Mouse (Mus musculus): ENCODE measurements at regions not wholly inside any gene's neighbourhood (a gene's known extent, or its start where the extent isn't known, plus 50 kb on each side); places are given as distances from the start of the nearest gene placed in this dataset.
"Not testable (repeated sequence)": the region's sequence is repeated elsewhere in the genome, so short reads cannot be mapped to it uniquely, and the experiment has no call there.

DNA sequence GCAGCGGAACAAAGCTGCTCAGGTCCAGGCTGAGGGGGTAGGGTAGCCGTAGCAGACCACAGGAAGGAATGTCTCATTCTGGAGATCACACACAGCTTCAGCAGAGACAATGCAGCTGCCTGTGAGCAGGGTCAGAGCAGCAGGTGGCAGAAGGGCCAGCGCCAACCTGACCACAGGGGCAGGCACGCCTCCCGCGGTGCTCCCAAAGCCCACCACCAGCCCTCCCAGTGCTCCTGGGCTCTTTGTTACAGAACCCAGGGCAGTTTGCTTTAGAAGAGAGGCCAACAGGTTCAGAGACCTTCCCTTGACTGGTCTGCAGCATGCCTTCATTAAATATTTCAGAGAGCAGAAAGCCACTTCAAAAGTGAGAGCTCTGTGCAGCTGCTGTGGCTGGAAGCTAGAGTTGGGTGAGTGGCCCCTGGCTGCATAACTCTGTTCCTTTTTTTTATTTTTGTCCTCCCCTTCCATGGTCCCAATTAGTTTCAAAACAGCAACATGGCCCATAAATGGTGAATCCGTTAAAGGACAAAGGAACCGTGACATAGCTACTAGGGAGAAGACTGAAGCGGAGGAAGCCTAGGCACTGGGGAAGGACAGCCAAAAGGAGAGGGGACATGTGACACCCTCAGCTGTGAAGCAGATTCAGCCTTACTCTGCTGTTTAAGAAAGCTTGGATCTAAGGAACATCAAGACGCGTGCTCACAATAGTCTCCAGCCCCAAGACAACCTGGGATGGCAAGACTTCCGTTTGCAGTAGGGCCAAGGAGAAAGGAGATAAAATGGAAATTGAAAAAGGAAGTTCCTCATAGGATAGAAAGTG, 350.9 kb upstream of the Cdh5 start:
- no peak for DNase-seq (ENCODE audit: low spot score in 2 of 2)

DNA sequence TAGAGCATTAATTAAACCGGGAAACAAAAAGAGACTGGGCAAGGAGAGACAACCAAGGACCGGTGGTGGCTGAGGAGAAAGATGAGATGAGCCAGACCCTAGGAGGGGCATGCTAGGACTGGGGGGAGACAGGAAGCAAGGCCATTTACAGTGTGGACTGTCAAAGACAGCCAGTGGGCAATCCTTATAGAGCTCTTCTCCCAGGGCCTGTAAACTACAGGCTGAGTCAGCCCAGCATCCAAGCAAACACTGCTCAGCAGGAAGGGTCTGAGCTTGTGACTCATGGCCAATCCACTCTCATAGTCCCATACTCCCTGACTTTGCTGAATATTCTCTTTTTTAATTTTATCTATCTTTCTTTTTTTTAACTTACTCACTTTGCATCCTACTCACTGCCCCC, 350.3 kb upstream of the Cdh5 start:
- DNase-seq (ENCODE audit: low spot score in 2 of 2), result no peak

DNA sequence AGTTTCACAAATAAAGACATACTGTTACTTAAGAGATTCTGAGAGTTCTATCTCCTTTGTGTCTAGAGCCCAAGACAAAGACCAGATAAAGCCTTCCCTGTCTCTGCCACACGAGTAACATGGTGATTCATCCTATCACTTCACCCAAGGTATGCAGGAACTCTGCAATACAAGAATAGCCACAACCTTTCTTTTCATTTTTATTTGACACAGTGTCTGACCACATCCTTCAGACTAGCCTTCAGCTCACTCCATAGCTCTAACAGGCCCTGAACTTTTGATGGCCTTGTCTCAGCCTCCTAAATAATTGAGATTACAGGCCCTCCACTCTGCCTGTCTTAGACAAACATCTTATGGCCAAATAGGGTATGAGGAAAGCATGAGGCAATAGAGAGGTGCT, 337.6 kb upstream of the Cdh5 start:
- DNase-seq (ENCODE audit: low spot score in 2 of 2), result no peak

DNA sequence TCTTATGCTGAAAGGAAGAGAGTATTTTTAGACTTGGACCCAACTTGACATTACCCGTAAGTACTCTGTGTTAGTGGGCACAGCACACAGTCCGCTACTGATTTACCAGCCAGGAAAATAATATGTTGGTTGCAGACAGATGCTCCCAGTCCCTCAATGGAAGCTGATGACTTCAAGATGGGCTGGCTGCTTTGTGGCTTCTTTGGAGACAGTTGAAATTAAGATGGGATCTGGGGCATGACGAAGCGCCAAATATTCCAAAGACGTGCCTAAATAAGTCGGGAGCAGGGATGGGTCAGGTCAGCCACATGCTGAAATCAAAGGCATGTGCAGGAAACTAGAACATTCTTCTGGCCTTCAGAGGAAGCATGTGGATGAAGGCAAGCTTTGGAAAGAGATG, 321.8 kb upstream of the Cdh5 start:
- DNase-seq (ENCODE audit: low spot score in 2 of 2), result no peak

DNA sequence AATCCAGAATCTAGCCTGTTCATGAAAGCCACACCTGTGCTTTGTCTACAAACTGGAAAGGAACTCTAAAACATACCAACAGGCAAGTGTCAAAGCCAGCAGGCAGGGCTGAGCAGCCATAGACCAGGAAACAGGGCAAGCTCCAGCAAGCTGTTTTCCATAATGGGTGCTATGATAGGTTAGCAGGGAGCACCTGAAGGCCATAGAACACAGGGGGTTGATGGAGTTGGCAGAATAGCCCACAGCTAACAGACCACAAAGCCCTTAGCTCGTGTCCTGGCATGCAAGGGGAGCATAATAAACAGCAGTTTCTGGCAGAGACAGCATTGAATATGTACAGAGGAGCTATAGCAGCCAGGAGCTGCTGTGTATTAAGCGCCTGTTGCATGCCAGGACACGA, 313.1 kb upstream of the Cdh5 start:
- no peak for DNase-seq (ENCODE audit: low spot score in 2 of 2)

DNA sequence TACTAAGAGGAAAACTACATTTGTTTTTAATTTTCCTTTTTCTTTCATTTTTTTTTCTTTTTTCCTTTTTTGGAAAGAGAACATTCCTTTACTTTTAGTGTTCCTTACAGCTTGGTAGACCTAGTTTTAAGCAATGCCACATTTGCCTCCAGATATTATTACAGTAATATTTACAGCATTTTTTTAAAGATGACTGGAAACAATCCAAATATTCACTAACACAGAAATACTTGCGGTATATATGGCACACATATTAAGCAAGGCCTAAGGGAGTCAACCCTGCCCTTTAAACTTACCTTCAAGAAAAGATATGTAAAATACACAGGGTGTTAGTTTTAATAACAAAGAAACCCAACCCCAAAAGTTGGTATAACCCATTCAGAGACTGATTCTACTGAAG, 308.1 kb upstream of the Cdh5 start:
- no peak for DNase-seq (ENCODE audit: low spot score in 2 of 2)

DNA sequence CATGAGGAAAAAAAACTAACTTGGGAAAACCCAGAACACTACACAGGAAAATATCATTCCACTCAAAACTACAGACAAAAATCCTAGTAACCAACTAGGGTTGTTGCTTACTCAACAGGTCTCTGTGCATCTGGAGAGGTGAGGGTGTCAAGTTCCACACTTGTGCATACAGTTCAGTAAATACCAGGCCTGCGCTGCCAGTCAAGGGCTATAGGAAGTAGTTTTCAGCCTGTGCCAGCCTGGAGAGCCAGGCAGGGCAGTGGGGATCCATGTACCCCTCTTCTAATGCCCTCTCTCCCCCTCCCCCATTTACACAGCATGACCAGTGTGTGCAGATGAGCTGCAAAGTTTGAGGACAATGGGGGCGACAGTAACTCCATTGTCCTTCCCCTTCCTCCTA, 302.8 kb upstream of the Cdh5 start:
- not testable (repeated sequence) for DNase-seq (ENCODE audit: low spot score in 2 of 2)

DNA sequence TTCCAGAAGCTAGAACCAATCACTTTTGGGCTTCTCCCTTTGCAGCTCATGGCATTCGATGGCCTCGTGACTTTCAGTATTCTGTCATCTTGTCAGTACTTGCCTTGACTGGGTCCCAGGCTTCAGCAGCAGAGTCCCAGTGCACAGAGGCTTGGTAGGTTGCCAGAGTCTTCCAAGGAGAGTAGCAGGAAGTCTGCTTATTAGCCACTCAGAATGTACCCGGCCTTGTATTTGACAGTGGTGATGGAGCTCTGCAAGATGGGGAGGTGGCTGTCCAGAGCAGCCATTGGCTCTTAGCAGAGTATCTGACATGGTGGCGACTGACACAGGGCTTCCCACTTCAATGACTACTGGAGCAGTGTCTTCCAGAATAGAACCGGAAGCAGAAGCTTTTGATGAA, 293.3 kb upstream of the Cdh5 start:
- no peak for DNase-seq (ENCODE audit: low spot score in 2 of 2)

DNA sequence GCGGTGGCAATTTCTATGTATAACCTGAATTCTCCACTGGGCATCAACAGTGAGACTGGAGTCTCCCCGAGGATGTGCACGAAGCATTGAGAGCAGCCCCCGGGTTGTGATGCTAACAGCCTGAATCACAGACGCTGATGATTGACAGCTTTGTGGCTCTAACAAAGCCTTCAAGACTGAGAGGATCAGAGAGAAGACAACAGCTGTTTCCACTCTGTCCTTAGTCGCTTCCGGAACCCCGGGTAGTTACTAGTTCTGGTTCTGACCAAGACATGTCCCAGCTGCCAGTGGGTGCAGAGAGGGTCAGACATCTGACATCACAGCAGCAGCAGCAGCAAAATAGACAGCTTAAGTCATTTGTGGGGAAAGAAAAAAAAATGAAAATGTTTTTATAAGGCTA, 292.8 kb upstream of the Cdh5 start:
- DNase-seq (ENCODE audit: low spot score in 2 of 2), result no peak

DNA sequence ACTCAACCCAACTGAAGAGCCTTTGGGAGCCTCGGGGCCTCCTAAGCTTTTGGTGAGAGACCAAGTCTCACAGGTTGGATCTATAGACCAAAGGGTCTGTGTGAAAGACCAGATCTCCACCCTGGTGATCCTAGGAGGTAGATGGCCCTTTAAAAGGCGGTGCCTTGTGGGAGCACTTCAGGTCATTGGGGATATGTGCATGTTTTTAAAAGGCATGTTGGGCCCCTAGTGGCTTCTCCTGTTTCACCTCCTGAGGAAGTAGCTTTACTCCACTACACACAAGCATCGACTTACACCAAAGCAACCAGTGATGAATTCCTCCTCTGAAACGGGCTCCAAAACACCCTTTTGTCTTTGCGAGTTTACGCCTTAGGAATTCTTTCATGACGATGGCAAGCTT, 292.3 kb upstream of the Cdh5 start:
- no peak for DNase-seq (ENCODE audit: low spot score in 2 of 2)

DNA sequence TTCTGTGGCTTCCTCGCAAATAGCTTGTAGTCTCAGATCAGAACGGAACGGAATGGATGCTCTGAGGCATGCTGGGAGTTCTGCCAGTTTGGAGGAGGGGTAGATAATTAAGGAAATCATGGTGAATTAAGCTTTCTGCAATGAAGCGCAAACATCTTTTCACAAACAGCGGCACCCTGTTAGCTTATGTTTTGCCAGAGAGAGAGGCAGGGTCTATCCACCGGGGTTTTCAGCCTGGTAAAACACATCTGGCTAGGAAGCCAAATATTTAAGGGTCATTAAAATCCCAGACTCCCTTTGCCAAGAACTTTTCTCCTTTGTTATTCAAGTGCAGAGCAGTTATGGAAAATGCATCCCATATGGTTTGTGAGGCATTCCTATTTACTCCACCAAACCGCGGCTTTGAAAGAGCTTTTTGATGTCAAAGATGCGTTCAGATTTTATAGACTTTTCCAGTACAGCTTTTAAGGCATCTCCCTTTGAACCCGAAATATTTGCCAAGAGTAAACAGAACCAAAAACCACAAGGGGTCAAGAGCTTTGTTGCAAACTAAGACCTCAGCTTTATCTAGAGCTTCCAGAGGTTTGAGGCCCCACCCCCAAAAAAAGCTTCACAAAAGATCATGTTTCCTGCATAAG, 287.4 kb upstream of the Cdh5 start:
- DNase-seq (ENCODE audit: low spot score in 2 of 2), result peak in 1 of 2 experiments; percentile 37

DNA sequence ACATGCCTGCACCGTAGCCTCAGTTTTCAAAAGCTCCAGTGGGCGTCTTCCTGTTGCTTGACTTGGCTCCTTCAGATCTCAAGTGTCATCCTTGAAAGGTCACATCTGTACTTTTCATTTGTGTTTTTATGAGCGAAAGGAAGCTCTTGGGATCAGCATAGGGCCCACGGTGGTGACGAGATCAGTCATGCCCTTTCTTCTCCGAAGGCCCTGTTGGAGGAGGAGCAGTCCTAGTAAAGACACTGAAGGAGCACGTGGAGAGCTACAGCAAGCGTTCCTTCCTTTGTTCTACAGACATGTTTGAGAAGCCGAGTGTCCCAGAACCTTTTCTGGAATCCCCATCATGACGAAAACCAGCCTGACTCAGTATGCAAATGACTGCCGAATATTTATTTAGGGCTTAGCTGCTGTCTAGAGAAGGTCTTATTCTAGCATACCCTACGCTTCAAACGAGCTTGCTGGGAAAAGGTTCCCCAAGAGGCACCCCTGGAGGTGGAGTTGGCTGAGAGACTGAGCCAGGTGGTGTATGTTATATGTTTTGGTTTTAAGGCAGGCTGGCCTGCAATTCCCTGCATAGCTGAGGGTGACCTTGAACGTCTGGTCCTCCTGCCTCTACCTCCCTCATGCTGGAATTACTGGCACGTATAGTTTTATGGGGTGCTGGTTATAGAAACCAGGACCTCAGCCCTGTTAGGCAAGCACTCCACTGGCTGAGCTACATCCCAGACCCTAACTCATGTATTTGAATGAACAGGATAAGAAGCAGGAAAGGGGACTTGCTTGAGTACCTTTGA, 285.1 kb upstream of the Cdh5 start:
- DNase-seq (ENCODE audit: low spot score in 2 of 2), result no peak

DNA sequence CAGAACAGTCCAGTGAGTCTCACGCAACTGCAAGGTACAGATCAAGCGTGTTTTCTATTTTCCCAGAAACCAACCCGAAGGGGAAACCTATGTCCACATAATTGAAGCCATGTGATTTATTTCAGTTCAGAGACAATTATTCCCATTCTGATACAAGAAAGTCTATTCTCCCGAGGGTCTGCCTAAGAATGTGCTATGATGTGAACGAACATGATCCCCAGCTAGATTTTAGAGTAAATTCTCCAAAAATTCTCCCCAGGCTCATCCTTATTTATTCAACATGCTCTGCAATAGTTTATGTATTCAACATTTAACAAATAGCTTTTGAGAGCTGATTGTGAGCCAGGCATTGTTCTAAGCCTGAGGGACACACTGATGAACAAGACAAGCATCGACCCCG, 277.9 kb upstream of the Cdh5 start:
- DNase-seq (ENCODE audit: low spot score in 2 of 2), result no peak

DNA sequence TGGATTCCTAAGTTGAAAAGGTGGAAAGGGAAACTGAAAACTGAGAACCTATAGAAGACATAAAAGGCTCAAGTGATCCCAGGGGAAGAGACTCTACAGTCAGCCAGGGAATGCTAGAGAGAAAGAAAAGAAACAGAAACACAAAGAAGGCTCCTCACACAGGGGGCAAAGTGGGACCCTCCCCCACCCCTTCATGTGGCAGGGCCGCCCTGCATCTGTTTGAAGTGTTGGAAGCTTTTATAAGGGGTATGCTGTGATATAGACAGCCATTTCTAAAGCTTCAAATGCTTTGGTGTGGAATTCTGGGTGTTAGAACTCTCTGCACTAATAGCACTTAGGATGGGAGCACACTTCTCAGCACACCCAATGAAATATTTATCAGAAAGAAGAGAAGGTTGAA, 276.7 kb upstream of the Cdh5 start:
- DNase-seq (ENCODE audit: low spot score in 2 of 2), result no peak

DNA sequence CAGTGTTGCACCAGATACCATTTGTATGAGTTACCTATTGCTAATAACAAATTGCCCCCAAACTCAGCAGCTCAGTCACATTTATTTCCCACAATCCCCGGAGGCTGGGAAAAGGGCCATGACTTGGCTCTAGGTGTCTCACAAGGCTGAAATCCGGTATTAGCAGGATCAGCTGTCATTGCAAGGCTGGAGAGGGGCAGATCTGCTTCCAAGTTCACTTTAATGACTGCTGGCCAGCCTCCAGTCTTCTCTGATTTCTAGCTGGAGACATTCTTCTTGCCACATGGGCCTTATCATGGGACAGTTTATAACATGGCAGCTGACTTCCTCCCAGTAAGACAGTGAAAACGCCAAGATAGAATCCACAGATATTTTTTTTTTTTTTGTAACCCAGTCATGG, 276.1 kb upstream of the Cdh5 start:
- DNase-seq (ENCODE audit: low spot score in 2 of 2), result no peak

DNA sequence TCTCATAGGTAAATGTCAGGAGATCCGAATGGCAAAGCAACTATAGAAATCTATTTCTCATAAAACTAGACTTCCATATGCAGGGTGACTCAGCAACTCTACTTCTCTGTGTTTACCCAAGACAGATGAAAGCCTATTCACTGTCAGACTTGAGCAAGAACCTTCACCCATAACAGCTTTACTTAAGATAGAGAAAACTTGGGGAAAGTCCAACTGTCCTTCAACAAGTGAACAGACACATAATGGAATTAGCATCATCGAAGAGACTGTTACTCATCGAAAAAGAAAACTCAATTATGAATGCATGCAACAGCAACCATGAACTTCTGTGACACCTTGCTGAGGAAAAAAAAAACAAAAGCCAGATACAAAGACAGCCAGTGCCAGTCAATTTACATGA, 271.0 kb upstream of the Cdh5 start:
- no peak for DNase-seq (ENCODE audit: low spot score in 2 of 2)

DNA sequence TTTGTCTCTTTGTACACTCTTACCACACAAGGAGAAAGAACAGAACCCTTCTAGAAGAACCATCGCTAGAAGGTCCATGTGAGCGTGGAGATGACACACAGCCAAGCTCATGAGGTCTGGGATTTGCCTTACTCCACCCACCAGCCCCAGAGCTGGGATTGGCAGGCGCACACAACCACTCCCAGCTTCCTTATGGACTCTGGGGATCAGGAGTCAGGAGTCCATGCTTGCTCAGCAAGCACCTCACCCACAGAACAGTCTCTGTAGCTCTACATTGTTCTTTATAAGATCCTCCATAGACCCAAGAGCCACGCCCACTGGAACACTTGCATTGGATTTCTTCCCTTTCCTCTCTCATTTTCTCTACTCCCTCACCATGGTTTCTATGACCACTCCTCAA, 261.4 kb upstream of the Cdh5 start:
- no peak for DNase-seq (ENCODE audit: low spot score in 2 of 2)

DNA sequence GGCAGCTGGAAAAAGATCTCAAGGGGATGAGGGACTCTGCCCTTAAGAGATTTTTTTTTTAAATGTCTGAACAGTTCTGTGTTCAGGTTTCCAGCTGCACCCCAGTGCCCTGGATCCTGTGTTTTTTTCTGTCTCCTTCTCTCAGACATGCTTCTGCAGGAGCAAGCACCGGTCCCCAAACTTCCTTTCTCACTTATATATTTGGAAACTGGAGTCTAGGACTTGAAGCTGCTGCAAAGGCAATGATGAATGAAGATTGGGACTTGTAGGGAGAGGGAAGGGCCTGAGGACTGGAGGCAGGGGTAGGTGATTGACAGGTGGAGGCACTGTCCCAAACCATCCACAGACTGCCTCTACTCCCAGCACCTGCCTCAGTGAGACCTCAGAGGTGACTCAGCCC, 255.5 kb upstream of the Cdh5 start:
- no peak for DNase-seq (ENCODE audit: low spot score in 2 of 2)

DNA sequence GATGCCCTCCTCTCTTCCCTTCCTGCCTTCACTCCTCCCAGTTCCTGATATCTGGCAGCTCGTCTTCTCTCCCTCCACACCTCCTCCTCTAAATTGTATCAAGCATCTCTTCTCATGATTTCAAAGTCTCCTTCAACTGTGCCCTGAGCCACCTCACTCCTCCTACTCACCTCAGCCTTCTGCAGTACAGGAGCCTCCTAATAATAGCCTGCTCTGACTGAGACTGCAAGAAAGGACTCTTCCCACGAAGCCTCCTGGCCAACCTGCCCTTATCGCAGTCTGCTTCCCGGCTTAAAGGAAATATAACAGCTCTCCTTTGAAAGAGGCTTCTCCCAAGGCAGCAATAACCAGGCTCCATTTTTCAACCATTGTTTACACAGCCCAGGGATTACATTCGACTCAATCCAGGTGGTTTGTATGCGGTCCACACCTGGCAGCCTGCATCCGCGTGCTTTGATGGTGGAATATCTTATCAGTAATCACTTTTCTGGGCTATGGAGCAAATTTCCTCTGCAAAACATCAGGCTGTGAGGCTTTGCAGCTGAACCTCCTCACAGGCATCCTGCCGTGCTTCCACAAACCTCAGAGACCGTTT, 254.9 kb upstream of the Cdh5 start:
- DNase-seq (ENCODE audit: low spot score in 2 of 2), result no peak

DNA sequence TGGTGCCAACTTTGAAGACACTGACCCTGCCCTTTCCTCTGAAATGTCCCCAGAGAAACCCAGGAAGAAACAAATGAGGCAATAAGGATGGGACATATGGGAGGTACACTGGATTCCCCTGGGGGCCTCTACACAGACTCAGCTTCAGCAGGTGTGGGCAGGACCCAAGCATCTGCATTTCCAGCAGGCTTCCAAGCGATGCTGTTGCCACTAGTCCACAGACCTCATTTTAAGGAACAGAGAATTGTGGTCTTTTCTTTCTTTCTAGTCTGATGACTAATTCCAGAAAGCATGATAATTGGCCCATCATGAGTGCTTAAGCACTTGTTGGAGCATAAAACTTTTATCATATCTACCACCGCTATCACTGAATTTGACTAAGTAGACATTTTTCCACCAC, 251.6 kb upstream of the Cdh5 start:
- DNase-seq (ENCODE audit: low spot score in 2 of 2), result no peak

DNA sequence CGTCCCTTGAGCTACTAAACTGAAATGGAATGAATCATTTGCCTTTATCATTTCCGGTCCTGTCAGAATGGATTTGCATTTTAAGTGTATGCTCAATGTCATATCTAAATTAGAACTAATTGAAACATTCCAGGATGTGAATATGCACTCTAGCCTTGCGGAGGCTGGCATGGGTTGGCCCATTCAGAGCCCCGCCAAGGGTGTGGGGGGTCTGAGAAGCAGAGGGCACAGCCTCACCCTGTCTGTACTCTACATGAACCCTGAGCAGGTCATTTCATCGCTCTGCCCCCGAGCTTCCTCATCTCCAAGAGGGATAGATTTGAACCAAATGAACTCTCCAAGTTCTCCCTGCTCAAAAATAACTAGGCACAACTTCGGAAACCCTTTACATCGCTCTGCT, 250.1 kb upstream of the Cdh5 start:
- no peak for DNase-seq (ENCODE audit: low spot score in 2 of 2)

DNA sequence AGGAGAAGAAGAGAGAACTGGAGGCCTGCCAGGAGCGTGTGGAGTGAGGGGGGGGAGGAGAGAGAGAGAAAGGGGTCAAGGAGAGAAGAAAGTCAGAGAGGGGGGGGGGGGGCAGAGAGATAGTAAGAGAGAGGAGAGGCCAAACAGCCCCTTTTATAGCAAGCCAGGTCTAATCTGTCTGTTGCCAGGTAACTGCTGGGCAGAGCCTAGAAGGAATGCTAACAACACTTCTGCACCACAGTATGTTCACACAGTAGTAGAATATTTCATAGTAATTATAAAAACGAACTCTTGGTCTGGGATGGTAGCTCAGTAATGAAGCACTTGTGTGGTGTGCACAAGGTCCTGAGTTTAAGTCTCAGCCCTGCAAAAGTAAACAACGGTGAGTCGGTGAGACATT, 248.4 kb upstream of the Cdh5 start:
- DNase-seq (ENCODE audit: low spot score in 2 of 2), result no peak
